Mouse (Mus musculus) cerebellum, postnatal 14 days (tissue): ENCODE data around the gene Tmem132c.

ENCODE experiments used
- DNase-seq, 2 experiments: peaks; one replicate each; pipeline ENCODE4 v3.0.0; 2021; ENCODE audit warnings: mixed read lengths in 2 of 2

Gene Tmem132c

DNA sequence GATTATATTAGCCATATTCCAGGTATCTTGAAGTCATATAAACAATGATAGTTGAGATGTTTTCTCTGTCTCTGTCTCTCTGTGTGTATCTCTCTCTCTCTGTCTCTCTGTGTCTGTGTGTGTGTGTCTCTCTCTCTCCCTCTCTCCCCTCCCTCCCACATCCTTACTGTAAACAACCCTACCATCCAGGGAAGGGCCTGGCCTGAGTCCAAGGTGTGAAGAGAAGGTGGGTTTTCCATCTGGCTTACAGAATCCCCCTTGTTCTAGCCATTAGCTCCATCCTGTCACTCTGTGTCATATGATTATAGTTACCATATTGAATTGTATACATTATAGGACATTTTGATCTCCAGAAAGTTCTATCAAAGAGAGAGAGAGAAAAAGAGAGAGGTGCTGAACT lies 182.3 kb downstream of the Tmem132c start:
- peak in 1 of 2 experiments; percentile 24 for DNase-seq

DNA sequence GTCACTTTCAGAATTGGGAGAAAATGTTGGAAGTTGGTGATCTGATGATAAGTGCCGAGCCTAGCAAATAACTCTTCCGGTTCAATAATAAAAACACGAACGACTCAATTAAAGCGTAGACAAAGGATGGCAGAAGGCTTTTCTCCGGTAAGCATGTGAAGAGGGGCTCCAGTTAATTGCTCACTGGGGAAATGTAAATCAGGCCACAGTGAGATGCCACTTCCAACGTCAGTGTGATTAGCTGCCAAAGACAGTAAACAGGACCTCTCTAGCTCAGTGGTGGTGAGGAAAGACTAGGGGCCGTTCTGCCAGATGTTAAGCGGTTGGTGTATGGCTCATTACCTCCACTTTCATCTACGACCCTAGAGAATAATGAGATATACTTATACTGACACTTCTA lies 187.5 kb downstream of the Tmem132c start:
- DNase-seq: no peak

DNA sequence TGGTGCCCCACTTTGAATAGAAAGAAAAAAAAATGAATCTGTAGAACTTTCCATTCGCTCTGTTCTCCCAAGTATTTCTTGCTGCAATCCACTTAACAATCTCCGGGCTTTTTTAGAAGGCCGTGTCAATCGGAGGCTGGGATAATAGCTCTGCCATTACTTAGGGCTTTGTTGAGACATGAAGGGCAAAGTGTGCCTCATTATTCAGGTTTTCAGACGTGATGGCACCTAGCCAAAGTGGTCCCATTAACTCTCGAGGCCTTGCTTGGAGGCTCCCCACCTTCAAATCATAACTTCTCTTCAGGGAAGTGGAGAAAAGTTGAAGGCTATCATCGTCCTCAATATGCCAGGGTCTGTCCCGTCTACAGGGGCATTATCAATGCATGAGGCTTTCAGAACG lies 190.0 kb downstream of the Tmem132c start:
- no peak for DNase-seq

DNA sequence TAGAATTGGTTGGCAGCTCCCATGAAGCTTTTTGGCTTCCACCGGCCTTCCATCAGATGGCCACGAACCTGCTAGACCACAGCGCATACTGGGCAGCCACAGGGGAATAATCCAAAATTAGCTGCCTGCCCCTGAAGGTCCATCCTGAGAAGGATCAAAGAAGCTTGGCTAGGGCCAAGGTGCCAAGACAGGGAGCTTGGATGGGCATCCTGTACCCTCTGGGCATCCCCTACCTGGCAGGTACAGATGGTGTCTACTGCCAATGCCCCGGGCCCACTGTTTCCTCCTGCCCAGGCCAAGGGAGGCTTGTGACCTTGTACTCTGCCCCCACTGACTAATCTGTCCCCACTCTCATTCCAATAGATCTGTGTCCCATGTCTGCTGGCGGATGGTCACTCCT lies 195.2 kb downstream of the Tmem132c start:
- DNase-seq: peak; percentile 73 to 92

DNA sequence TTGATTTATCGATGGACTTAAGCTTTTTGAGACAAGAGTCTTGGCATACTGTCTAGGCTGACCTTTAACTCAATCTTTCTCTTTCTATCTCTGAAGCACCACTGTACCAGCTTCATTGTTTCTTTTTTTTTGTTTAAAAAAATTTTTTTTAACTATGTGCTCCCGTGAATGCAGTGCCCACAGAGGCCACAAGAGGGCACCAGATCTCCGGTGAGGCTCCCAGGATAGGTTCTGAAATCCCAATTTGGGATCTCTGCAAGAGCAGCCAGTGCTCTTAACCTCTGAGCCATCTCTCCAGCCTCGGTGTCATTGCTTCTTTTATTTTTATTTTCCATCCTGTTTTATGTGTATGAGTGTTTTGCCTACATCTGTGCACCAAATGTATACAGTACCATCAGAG lies 197.0 kb downstream of the Tmem132c start:
- peak in 1 of 2 experiments; percentile 55 for DNase-seq

DNA sequence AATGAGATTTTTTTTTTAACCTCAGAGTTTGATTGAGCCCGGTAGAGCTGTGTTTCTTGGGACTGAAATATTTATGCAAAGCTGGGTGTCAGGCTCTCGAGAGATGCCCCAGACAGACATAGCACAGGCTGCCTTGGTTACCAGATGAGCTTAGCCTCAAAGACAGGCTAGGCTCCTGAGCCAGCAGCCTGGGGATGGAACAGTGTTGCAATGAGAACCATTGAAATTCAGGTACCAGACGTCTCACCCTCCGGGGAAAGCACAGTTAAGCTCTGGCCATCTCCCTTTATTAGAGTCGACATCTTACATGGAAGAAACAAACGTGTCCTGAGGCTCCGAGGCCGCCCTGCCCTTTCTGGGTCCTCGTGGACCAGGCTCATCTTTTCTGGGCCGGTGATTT lies 200.4 kb downstream of the Tmem132c start:
- DNase-seq: no peak

DNA sequence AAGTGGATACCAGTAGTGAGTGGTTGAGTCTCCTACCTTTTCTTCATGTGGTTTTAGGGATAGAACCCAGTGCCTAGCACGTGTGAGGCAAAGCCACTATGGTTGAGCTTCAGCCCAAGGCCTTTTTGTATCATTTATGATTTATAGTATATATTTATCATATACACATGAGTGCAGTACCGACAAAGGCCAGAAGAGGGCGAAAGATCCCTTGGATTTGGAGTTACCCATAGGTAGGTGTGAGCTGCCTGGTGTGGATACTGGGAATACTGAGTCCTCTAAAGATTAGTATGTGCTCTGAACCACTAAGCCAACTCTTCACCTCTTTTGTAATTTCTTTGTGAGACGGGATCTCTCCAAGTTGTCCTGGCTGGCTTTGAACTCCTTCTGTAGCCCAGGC lies 212.0 kb downstream of the Tmem132c start:
- peak; percentile 65 to 78 for DNase-seq

DNA sequence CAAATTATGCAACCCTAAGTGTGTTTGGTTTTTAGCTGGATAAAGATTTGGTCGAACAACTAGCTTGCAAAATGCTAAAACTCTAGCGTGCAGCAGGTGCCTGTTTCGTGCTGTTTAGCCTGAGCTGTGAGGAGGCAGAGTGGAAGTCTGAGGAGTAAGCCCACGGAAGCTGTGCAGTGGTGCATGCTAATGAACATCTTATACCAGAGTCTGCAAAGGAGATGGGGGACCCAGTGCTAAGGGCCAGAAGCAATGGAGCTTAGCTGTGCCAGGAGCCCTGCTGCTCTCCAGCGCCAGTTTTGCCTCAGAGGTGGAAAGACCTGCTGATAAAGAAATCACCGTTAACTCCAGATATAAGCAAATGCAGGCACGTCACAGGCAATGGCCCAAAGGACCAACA lies 212.5 kb downstream of the Tmem132c start:
- DNase-seq: no peak

DNA sequence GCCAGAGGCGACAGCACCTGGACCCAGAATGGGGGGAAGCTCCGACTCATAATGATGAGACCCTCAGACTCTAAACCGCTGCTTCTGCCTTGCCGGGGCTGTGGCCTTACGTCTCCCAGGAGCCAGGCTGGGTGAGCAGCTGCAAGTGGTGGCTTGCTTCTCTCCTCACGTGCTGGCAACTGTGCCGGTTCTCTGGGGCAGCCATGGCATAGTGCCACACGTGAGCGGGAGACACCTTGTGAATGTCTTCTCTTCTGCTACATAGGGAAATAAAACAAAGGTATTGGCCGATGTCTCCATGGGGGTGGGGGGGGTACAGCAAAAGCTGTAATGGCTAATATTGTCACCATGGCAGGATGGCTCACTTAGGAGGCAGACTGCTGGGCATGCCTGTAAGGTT lies 214.5 kb downstream of the Tmem132c start:
- DNase-seq: peak in 1 of 2 experiments; percentile 57

DNA sequence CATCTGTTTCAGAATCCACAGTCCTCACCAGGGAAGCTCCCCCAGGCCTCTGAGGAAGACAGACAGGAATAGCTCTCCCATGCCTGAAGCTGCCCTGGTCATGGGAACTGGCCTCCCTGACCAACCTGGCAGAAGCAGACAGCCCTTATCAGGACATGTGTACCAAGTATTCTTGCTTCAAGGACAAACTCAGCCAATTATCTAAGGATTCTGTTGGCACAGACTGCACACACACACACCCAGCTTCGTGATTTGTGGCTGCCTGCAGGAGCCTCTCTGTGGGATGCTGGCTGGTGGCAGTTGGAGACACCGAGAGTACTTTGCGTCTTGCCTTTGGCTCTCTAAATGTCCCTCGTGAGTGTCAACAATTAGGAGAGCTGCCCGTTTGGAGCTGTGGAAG lies 226.5 kb downstream of the Tmem132c start:
- DNase-seq: no peak

DNA sequence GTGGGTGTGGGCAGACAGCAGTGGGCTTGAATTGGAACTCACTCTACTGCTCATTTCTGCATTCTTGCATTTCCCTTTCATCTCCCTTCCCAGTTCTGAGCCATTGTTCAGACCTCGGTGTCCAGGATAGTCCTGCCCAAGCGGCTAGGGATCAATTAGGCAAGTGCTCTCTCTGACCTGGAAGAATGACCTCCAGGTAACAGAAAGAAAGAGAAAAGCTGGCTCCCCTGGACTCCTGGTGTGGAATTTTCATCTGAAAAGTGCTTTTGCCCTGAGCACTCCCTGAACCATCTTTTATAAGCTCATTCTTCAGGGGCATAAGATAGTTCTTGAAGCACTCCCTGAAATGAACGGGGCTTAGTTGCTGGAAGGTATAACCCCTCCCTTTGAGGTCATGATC lies 228.7 kb downstream of the Tmem132c start:
- no peak for DNase-seq

DNA sequence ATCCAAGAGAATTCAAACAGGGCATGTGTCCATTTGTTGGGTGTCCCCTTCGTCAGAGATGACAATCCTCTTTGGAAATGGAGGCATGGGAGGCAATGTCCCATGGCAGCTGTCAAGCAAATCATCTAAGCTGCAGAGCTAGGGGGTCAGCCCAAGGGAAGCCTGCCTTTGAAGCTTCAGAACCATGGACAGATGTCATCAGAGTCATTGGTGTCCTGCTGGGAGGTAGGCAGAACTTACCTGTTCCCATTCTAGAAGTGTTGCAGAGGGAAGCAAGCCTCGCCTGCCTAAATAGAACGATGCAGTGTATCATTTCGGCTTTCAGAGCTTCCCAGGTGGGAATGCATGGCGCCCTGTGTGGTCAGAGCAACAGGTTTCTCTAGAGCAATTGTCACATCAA lies 230.3 kb downstream of the Tmem132c start:
- DNase-seq: no peak

DNA sequence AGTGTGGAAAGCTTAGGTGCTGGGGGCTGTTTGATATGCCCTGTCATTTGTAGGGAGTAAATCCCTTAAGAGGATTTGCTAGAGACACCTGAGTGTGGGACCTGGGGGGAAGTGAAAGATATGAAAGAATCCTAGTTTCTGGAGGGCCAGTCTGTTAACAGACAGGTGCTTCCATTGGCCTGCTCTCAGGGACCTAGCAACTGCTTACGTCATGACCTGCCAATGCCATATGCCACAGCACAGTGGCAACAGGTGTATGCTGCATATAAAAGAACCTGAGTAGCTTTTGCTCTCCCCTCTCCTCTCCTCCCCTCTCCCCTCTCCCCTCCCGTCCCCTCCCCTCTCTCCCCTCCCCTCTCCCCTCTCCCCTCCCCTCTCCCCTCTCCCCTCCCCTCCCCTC lies 232.1 kb downstream of the Tmem132c start:
- DNase-seq: peak; percentile 77 to 81

DNA sequence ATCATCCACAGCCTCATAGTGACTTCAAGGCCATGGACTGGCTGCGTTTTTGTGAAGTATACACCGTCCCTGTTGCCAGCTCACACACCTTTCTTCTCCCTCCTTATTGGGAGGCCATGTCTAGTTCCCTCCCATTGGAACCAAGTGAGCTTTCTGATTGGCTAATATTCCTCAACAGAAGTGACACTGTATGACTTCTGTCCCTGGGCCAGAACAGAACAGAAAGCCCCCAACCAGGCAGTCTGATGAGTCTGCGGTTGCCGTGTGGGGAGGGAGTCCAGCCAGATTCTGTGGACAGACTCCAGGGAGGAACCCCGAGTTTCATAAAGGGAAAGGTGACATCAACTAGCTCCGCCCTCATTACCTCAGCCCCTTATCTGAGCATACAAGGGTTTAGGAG lies 233.2 kb downstream of the Tmem132c start:
- DNase-seq: peak; percentile 74 to 79

DNA sequence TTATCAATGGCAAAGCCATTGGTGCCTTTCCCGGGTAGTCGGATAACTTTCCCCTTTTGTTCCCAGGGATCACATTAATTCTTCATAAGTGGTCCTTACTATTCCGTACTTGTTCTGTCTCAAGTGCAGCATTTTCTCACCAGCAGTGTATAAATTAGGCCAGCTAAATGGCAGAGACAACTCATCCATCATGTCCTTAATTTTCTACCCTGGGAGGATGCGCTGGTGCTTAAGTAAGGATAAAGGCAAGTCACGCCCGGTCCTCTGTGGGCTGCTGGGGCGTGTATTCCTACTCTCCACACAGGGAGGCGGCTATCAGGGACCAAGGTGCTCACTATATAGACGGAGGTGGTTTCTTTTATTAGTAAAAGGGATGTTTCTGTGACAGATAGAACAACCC lies 236.2 kb downstream of the Tmem132c start:
- DNase-seq: no peak

DNA sequence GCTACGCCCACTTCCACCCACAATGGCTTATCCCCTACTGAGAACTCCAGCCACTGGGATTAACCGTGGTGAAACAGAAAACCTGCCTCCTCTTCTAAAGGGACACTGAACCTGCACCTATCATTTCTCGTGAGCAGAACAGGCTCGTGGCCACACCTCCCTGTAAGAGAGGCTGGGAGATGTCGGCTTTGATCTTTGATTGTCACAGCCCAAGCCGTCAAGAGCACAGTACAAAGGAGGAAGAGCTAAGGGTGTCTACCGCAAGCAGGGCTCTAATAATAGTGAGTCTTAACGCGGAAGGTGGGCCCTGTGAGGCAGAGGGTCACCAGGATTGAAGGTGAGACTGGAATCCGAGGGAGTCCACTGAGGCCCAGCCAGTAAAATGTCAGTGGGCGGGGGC lies 236.7 kb downstream of the Tmem132c start:
- DNase-seq: no peak

DNA sequence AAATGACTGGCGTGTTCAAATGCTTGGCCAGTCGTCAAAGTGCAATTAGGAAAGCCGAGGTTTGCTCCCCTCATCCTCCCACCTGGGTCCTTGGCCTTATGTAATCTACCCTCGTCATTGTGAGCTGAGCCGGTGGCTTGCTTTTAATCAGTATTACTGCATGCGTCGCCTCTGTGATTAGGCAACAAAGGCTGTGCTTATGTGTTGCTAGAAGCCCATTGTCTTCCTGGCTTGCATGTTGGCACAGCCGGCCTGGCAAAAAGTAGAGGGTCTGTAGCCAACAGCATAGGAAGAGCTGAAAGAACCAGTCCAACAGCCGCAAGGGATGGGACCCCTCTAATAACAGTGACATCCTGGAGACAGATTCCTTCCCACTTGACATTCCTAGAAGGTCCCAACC lies 239.3 kb downstream of the Tmem132c start:
- DNase-seq: peak; percentile 44 to 56

DNA sequence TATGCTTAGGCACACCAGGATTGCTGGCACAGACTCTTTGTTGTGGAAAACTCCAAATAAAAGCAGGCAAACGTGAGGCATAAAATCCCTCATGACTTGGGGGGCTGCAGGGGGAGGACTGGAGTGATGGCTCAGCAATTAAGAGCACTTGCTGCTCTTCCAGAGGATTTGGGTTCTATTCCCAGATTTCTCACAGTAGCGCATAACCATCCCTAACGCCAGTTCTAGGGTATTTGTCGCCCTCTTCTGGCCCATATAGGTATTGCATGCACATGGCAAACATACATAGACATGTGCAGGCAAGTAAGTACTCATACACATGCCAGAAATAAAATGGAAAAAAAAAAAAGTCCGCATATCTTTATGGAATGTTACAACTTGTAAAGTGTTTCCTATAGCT lies 239.8 kb downstream of the Tmem132c start:
- DNase-seq: peak; percentile 80 to 88

DNA sequence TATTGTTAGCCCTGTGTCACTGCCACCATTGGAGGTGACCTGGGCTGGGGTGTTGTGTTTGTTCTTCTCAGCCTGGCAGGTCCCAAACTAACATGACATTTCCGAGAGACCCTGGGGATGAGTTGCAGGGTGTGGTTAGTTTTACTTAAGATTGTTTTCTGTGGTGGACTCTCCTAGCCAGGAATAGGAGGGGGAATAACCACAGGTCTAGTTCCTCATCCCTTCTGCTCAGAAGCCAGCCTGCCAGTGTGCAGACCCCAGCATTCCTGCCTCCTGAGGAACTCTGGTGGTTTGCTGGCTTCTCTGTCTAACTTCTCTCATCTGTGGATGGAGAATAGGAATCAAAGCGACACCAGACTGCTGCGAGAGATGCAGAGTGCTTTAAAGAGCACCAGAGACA lies 240.7 kb downstream of the Tmem132c start:
- DNase-seq: no peak

DNA sequence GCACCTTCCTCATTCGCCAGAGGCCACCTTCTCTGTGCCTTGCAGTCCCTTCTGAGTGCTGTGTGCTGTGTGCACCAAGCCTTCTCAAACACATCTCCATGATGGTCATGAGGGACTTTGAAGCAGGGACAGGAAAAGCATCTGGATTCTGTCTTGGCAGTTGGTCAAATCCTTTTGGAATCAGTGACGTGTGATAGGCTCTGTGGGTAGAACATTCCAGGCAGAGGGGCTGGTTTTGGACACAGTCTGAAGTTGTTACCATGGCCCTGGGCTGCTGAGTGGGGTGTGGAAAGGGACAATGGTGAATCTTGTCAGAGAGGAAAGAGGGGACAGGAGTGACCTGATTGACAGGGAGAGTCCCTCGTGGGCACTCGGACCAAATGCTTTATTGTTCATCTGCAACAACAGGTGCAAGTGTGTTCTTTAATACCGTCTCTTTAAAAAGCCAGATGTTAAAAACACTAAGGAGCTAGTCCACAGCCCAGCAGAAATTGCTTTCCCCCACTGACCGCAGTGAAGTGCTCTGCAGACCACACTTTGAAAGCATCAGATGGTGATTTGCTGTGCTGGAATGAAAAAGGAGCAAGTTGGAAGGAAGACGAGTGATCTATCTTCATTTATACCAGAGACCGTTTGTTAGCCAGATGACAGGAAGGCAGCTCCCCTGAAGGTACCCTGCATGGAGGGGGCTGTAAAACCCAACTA lies 242.5 kb downstream of the Tmem132c start:
- DNase-seq: no peak

DNA sequence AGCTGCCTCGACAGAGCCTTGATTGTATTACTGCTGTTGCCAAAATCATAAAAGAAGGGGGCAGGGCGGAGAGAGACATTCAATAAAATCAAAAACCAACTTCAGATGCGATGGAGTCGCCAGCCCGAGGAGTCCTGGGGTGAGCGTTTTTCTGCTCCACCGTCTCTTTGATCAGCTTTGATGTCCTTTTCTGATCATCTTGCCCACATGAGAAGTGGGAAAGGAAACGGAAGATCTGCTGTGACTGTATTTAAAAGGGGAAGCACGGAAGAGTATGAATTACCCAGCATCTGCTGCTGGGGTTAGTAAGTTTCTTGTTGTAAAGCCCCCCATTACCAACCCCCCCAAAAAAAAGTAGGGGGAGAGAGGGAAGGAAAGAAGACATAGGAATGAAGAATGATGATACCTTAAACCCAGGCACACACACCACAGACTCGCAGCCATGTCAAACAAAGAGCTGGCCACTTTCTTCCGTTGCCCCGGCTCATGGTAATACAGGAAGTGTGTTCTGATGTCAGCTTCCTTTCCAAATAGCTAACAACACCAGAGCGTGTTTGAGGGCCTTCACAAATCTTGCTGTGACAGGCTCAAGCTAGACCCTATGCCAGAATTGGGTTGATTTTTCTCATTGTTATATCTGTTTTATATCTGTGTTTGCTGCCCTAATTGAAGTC lies 243.3 kb downstream of the Tmem132c start:
- no peak for DNase-seq

DNA sequence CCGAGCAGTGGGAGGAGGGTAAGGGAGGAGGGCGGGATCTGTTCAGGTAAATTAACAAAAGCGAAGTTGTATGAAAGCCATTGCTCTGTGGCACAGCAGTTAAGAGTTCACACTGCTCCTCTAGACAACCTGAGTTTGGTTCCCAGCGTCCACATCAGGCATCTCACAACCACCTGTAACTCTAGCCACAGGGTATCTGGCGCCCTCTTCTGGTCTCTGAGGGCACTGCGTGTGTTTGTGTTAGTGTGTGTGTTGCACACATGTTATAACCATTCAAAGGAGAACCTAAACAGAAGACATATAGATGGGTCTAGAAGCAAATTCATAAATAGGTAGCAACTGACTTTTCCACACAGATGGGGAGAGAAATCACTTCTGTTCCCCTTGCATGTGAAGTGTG lies 245.6 kb downstream of the Tmem132c start:
- DNase-seq: no peak

DNA sequence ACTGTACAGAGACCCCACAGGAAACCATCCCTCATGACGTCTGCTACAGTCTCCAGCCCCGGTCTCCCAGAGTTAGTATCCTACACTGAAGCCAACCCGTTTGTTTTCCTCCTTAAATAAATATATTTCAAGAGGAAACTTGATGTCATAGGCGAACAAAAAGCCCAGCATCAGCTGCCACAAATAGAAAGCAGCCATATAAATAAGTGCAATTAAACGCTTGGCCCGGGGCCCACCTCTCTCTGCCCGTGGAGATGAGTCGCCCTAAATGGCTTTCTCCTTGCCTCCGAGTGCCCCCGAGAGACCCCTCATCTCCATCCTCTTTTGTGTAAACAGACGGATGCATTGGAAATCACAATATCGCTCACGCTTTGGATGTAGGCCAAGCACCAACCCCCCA lies 247.1 kb downstream of the Tmem132c start:
- DNase-seq: no peak

DNA sequence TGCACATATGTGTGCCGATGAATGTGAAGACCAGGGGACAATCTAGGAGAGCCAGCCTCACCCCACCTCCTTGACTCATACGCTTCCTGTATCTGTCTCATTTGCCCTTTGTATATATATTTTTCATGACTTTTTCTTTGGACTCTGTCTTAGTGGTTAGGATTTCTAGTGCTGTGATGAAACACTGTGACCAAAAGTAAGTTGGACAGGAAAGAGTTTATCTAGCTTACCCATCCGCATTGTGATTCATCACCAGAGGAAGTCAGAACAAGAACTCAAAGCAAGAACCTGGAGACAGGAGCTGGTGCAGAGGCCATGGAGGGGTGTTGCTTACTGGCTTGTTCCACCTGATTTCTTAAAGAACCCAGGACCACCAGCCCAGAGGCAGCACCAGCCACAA lies 250.1 kb downstream of the Tmem132c start:
- no peak for DNase-seq

DNA sequence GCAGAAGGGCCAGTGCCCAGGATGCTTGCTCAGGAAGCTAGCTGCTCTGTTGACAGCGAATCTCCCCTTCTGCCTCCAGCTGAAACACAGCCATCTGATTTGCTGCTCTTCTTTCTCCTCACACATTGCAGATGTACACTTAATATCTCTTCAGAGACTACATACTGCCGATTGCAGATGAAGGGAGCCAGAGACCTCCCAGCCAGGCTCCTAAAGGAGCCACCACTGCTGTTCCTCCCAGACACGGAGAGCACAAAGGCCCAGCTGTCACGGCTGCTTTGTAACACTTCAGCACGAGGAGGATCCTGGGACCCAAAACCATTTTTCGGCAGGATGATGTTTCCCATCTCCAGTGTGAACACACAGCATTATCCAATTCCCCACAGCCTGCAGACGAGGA lies 255.3 kb downstream of the Tmem132c start:
- no peak for DNase-seq
